Mouse (Mus musculus): ENCODE data around the gene Ehd3.

Ehd3 gene

DNA sequence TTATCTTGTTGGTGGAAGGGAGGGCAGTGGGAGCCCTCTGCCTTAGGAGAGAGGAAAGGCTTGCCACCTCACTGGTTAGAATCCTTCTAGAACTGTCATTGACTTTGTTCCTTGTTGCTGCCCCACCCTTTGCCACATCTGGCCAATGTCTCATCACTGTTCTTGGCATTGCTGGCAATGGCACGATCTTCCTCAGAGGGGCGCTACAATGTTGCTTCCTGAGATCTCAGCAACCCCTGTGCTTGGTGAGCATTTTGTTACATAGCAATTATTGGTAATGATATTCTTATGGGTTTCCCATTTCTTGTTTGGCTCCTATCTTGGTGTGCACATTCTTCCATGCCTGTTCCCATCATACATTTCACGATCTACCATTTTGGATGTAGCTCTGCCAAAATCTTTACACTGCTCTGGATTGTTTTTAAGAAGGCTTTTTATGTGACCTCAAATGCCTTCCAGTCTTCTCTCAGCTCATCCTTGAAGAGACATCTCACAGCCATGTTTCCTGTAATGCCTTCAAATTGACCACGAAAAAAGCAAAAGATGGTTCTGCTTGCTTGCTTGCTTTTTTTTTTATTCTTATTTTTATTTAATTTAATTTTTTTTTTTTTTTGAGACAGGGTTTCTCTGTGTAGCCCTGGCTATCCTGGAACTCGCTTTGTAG is at the start of gene Ehd3:
Gene Ehd3 (plus strand): TSS at position 614 of the 664 bp plus-strand sequence.
- DNase-seq (ENCODE audit: low spot score), result no peak

DNA sequence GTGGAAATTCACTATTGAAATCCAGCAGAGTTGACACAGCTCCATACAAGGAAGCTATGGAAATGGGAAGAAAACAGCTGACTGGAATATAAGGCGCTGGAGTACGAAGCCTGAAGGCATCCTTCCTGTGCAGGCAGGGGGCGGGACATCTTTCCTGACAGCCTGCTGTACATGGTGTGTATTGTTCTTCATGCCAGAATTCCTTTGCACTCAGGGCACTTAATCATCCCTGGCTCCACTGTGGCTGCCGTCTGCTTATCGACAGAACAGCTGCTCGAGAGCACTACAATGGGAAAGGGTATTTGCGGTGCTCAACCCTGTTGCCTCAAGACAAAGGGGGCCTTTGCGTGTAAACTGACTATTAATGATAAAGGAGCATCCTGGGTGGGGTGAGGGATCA is 33.0 kb upstream of the Ehd3 start:
- no peak for DNase-seq (ENCODE audit: low spot score)

DNA sequence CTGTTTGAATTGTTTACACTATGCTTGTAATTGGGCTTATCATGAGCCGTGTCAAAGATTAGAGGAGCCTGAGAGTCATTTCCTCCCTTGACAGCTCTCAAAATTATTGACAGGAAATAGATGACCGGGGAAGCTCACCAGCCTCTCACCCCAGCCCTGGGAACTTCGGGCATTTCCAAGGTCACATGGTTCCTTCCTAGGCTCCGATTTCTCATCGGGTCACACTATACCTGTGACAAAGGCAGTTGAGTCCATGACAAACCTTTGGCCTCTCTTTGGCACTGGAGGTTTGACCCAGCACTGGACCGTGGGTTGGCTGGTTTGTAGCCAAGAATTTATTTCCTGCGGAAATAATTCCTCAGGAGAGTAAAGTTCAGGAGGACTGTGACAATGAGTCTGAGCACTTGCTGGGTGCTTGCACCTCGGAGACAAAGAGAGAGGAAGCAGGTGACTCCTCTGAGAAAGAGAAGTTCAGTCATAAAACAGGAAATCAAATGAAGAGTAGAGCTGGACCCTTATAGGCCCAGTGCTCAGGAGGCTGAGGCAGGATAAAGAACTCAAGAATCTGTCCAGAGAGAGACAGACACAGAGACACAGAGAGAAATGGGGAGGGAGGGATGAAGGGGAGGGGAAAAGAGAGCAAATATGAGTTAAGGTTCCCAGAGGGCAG is 17.2 kb upstream of the Ehd3 start:
- no peak for DNase-seq (ENCODE audit: low spot score)

DNA sequence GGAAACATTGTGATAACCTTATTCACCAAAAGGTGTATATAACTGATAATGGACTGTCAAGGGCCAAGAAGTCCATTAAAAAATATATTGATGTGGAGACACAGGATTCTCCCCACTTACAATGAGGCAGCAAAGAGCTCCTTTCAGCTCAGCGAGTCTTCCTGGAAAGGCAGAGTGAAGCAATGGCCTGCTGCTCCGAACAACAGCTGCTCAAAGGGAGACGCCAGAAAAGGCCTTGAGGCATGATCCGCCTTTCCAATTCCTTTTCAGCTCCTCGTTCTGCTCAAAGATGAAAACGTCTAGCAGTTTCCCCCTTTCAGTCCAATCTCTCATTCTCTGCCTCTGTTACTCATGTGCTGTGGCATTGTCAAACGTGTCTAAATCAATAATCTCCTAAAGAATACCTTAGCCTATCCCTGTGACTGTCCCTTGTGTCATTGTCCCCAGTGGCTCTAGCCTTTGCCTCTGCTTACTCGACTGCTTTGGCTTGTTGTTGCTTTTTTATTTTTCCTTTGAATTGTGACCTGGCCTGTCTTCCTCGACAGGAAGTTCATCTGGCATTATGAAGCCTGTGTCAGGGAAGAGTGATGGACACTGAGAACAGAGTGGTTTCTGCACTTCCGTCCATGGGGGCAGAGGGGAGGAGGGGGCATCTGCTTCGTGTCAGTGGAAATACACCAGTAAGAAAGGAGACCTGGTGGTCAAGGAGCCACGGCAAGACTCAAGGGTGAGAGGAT is 13.5 kb upstream of the Ehd3 start:
- no peak for DNase-seq (ENCODE audit: low spot score)

DNA sequence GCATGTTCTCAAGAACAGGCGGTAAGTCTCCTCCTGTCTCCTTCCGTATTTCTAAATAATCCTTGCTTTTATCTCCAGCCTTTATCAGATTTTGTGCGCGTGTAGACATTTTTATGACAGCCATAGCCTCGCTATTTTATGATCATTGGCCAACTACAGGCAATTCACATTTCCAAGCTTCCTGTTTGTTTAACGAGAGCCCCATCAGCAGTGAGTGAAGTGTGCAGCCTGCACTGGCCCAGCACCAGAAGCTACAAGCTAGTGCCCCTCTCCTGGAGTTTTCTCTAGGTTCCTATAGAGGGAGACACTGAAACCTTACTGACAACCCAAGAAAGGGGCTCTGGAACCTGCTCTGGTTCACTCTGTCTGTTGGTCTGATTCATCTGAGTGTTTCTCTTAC is 7.1 kb upstream of the Ehd3 start:
- DNase-seq (ENCODE audit: low spot score), result no peak

GRCm38 (mm10) chr17:73797706-73798105 is 6.2 kb upstream of the Ehd3 start:
- no peak for DNase-seq (ENCODE audit: low spot score)

DNA sequence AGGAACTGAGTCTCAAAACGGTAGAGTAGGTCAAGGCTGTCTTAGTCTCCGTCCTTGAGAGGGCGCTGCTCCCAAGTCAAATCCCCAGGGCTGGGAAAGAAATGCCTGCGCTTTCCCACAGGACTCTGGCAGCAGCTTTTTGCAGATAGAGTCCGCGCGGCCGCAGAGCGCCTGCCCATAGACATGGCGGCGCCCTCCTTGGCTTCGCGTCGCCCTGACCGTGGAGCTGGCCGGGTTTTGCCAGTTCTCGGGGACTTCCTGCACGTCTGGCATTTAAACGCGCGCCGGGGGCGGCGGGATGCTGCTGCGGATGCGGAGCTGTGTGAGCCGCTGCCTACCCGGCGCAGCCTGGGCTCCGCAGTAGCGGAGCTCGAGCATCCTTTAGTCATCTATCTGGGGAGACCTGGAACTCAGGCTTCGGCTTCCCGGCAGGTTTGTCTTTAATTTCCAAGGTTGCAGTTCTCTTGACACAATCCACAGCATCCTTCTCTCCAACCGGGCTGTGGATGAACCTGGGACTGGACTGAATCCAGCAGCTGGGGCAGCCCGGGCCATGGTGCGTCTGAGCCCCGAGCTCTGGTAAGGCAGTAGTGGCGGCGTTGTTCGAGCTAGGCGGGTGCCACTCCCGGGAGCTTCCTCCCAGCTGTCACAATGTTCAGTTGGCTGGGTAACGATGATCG is 798 bp downstream of the Ehd3 start:
- DNase-seq (ENCODE audit: low spot score), result peak; percentile 82

- DNase-seq (ENCODE audit: low spot score), result no peak
These were observed 2.4 kb downstream of the Ehd3 start for GRCm38 (mm10) chr17:73806331-73806730.

DNA sequence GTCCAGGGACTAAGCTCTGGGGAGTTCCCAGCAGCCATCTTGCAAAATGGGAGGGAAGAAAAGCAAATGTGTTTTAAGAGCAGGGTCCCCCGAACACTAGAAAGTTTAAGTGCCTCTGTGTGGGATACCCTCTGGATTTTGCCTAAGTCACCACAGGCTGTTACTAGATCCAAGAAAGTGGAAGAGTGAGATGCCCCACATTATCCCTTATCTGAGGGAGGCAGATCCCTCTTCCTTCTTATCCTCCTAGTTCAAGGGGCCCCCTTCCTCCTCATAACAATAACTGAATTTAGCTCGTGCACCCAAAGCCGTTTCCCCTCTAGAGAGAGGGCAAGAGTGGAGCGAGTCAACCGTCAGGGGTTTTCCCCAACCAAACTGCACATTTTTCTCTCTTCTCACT is 3.3 kb downstream of the Ehd3 start:
- no peak for DNase-seq (ENCODE audit: low spot score)

GRCm38 (mm10) chr17:73808431-73808830 is 4.5 kb downstream of the Ehd3 start:
- DNase-seq (ENCODE audit: low spot score), result no peak

GRCm38 (mm10) chr17:73810801-73811200 is 6.9 kb downstream of the Ehd3 start:
- no peak for DNase-seq (ENCODE audit: low spot score)

GRCm38 (mm10) chr17:73811566-73811965 is 7.6 kb downstream of the Ehd3 start:
- no peak for DNase-seq (ENCODE audit: low spot score)

GRCm38 (mm10) chr17:73813031-73813660 is 9.2 kb downstream of the Ehd3 start:
- no peak for DNase-seq (ENCODE audit: low spot score)

- DNase-seq (ENCODE audit: low spot score), result no peak
These were observed 10.7 kb downstream of the Ehd3 start for GRCm38 (mm10) chr17:73814500-73815190.

GRCm38 (mm10) chr17:73817697-73818380 is 13.9 kb downstream of the Ehd3 start:
- DNase-seq (ENCODE audit: low spot score), result peak; percentile 28

- DNase-seq (ENCODE audit: low spot score), result no peak
These were observed 15.0 kb downstream of the Ehd3 start for GRCm38 (mm10) chr17:73818936-73819335.

DNA sequence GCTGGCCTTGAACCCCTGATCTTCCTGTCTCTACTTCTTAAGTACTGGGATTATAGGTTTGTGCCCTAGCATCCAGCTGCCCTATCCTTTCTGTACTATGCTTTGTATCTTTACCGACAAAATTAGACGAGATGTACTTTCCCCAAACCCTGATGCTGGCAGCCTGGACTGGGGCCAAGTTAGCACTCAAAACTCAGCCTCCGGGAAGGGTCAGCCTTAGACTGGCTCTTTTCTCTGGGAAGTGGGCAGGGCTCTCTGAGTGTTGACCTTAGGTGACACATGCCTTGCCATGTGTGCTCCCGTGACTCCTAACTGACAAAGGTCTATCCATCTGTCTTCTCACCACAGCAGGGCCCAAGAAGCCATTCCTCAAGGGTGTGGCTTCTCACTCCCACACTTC is 16.8 kb downstream of the Ehd3 start:
- no peak for DNase-seq (ENCODE audit: low spot score)

GRCm38 (mm10) chr17:73822255-73822654 is 18.3 kb downstream of the Ehd3 start:
- no peak for DNase-seq (ENCODE audit: low spot score)

- DNase-seq (ENCODE audit: low spot score), result no peak
These were observed 19.4 kb downstream of the Ehd3 start for GRCm38 (mm10) chr17:73823121-73824021.

GRCm38 (mm10) chr17:73824022-73824340 is 20.0 kb downstream of the Ehd3 start:
- DNase-seq (ENCODE audit: low spot score), result no peak

All from urinary bladder, postnatal 14 days (tissue).